Mouse (Mus musculus): ENCODE data around the gene Rab7. TPM values are rescaled to one million over a fixed set of nuclear protein-coding genes. Genes with fewer than 3 reads are reported as not detected.
A peak's percentile ranks its signal among the peaks of the same experiment; 100 is the strongest.

The Rab7 gene
- total RNA-seq (2021), result 100 to 1,000 TPM; 325 to 332 TPM

DNA sequence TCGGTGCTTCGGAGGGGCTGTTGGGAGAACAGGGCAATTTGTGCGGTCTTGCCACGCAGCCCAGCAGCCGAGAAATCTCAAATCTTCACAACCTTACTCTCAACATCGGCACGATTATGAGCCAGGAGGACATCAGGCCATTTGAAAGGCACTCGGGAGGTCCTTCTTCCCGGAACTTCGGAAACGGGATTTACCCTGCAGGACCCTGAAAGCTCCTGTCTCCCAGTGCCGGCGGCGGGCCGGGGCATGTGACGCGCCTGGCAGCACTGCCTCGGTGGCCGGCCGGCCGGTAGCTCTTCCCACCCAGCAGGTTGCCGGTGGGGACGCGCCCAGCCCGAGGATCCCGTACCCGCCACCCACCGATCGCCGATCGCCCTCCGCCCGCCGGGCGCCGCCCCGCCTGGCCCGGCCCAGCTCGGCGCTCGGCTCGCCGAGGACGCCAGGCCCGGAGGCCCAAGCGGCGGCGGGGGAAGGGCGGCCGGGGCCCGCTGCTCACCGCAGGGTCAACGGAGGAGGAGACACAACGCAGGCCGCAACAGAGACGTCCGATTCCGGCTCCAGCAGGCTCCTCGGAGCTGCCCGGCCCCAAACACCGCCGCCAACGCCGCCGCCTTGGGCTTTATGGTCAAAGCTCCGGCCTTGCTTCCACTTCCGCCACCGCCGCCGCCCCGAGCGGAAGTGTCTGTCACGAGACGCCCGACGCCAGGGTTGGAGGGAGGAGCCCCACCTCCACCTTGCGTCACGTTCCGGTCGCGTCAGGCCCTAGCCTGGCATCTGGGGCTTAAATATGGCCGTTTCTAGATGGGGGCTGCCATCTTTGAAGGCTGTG, at the start of gene Rab7:
Rab7 (minus strand) TSS at position 694 of the 829 bp plus-strand sequence.
- intact Hi-C loops (cut with DNase I), result no loop called here

DNA sequence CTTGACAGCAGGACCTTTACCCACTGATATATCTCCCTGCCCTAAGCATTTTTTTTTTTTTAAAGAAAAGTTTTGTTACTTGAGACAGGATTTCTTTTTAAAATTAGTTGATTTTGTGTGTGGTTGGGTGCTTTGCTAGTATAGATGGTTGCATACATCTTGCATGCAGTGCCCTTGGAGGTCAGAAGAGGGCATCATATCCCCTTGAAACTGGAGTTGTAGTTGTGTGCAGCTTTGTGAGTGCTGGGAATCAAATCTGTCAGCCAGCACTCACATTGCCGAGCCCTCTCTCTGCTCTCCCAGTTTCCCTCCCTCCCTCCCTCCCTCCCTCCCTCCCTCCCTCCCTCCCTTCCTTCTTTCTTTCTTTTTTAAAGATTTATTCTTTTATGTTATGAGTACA, 43.9 kb upstream of the Rab7 start:
- intact Hi-C loops (cut with DNase I), result loop anchor here (10.0 kb wide), 1 partner anchor 254 kb away; the partner anchor contains the start of genes Gm45140 and Isy1

More for the DNA sequence above, at the start of gene Rab7:
- peak; percentile 96 to 98 for DNase-seq (ENCODE audit: extremely low spot score in 1 of 2, low spot score in 2 of 2)

DNA sequence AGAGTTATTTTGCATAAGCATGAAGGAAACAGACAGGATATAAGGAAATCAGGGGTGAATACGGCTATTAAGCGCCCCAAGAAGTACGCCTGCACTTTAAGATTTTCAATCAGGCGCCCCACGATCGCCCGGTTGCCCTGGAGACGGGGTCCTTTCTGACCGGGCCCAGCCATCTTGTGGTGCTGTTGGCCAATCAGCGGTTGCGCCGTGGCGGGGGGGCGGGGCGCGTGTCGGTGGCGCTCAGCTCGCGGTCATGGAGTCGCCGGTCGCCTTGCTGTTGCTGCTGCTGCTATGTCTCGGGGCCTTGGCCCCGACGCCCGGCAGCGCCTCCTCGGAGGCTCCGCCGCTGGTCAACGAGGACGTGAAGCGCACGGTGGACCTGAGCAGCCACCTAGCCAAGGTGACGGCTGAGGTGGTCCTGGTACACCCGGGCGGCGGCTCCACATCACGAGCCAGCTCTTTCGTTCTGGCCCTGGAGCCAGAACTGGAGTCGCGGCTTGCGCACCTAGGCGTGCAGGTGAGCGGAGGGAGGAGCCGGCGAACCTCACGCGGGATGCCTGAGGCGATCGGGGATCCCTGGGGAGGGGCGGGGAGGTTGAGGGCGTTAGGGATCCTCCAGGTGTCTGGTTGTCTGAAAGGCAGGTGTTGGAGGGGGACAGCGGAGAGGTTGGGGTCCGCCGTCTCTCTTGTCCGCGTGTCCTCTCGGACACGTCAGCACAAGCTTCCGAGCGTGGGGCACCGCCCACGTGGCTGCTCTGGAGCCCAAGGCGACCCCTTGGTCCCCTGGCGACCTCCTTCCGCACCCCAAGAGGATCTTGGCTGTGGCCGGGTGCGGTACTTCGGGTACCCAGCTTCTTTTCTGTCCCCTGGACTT, 39.4 kb upstream of the Rab7 start, which contains the start of gene Rpn1:
Rpn1 (plus strand) TSS at position 205 of the 874 bp plus-strand sequence.
- intact Hi-C loops (cut with DNase I), result loop anchor here (10.0 kb wide), 1 partner anchor 250 kb away; the partner anchor contains the start of genes Gm45140 and Isy1
- DNase-seq (ENCODE audit: extremely low spot score in 1 of 2, low spot score in 2 of 2), result peak; percentile 96 to 98

More for the DNA sequence above, 43.9 kb upstream of the Rab7 start:
- DNase-seq (ENCODE audit: extremely low spot score in 1 of 2, low spot score in 2 of 2), result no peak

DNA sequence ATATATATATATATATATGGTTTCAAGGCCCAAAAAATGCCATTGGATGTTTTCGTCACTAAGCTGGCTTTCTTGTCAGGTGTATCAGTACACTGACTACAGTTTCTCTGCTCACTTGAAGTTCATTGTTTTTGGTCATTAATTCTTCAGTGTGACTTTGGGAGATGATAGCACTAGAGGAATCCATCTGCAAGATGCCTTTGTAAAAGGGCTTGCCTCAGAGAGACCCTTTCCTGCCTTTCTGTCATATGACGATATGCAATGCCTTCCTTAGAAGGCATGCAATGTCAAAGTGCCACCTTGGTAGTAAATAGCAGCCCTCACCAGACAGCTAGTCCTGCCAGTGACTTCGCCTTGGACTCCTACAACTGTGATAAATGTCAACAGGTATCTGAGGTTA, 38.6 kb upstream of the Rab7 start:
- DNase-seq (ENCODE audit: extremely low spot score in 1 of 2, low spot score in 2 of 2), result no peak
- intact Hi-C loops (cut with DNase I), result loop anchor here (10.0 kb wide), 1 partner anchor 249 kb away; the partner anchor contains the start of genes Gm45140 and Isy1

DNA sequence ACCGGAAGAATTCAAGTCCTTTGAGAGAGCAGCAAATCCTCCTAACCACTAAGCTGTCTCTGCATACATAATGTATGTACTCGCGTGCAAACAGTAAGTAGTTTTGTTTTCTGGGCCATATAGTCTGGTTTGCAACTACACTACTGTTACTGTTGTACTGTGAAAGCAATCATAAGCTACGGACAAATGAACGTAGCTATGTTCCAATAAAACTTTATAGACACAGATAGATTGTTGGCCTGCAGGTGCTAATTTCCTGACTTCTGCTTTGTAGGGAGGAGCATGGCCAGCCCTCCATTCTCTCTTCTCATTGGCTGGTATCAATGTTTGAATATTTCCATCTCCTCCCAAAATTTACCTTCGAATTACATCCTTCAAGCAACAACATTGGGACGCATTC, 38.0 kb upstream of the Rab7 start:
- intact Hi-C loops (cut with DNase I), result loop anchor here (10.0 kb wide), 1 partner anchor 248 kb away; the partner anchor contains the start of genes Gm45140 and Isy1
- no peak for DNase-seq (ENCODE audit: extremely low spot score in 1 of 2, low spot score in 2 of 2)

DNA sequence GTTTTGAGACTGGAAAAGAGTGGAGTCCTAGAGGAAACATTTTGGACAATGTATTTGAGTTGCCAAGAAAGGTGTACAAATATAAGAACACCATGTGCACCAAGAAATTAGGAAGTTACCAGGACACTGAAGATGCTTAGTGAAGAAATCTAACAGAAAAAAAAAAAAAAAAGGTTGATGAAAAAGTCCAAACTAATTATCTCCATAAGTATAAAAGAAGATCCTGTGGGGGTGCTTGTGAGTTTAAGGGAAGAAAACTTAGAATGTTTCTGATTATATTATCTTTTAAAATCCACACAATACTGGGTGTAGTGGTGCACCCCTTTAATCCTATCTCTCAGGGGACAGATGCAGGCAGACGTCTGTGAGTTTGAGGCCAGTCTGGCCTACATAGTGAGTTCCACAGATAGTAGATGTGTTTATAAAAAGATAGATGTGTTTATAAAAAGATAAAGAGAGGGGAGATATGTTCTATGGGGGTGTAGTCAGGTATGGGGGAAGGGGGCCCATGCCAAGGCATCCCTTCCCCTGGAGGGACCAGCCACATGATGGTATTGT, 31.0 kb upstream of the Rab7 start:
- intact Hi-C loops (cut with DNase I), result no loop called here
- no peak for DNase-seq (ENCODE audit: extremely low spot score in 1 of 2, low spot score in 2 of 2)

DNA sequence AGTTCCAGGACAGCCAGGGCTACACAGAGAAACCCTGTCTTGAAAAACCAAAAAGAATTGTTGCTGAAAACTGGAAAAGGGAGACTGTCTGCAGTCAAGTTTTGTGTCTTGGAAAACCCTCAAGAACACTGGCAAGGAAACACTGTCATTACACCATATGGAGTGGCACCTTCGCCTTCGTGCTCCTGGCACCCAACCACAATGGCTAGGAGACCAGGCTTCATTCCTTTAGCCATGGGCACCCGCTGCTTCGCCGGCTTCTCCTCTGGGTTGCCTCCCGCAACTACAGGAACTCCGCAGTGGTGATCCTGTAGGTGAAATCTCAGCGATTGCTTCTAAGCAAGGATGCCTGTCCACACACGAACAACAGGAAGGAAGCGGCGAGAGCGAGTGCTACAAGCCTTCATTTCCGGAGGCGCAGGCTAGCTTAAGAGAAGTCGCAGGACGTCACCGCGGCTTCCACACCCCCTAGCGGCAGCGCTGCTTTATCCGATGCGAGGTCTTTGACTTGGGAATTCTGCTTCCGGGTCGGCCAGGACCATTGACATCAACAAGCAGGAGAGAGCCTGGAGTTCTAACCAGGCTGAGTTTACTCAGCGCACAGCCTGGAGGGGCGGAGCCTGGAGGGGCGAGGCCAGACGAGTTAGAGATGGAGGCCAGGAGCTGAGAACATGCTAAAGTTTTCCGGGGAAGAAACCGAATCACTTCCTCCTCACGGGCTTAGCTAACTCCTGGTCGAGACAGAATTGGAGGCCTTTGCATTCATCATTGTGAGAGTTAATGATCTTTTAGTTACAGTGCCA, 29.9 kb upstream of the Rab7 start:
- intact Hi-C loops (cut with DNase I), result no loop called here
- peak; percentile 95 to 96 for DNase-seq (ENCODE audit: extremely low spot score in 1 of 2, low spot score in 2 of 2)

DNA sequence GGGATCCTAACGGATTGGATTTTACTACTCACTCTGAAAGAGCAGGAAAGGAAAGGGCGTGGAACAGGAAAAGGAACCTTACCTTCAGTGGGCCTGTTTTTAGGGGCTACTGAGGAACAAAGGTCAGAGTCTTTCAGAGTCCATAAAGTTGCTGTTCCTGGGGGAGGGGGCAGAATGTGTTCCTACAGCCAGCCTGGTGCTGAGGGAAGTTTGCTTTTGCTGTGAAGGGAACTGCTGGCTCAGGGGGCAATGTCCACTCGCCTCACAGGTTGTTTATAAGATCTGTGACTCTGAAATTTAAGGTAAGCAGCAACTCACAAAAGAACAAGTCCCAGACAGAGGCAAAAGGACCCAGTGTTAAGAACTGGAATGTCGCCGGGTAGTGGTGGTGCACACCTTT, 26.1 kb upstream of the Rab7 start:
- no peak for DNase-seq (ENCODE audit: extremely low spot score in 1 of 2, low spot score in 2 of 2)
- intact Hi-C loops (cut with DNase I), result no loop called here

DNA sequence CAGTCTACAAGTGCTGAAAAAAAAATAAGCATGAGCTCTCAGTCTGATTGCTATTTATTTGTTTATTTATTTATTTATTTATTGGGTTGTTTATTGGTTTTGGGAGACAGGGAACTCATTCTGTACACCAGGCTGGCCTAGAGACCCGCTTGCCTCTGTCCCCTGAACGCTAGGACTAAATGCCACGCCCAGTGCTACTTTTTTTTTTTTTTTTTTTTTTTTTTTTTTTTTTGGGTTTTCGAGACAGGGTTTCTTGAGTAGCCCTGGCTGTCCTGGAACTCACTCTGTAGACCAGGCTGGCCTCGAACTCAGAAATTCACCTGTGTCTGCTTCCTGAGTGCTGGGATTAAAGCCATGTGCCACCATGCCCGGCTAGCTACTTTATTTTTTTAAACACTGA, 25.4 kb upstream of the Rab7 start:
- intact Hi-C loops (cut with DNase I), result no loop called here
- no peak for DNase-seq (ENCODE audit: extremely low spot score in 1 of 2, low spot score in 2 of 2)

DNA sequence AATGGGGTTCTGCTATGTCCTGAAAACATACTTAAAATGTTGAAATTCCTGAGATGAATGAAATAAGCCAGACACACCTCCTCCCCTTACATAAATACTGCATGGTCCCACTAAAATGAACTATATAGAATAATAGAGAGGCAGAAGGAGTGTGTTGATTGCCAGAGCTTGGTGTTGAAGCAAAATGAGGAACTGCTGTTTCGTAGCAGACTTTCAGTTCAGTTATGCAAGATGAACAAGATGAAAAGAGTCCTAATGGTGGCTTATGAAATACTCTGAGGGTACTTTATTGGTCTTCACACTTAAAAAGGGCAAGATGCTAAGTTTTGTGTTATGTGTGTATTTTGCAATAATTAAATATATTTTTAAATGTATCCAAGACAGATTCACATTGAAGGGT, 23.7 kb upstream of the Rab7 start:
- intact Hi-C loops (cut with DNase I), result no loop called here
- DNase-seq (ENCODE audit: extremely low spot score in 1 of 2, low spot score in 2 of 2), result no peak

DNA sequence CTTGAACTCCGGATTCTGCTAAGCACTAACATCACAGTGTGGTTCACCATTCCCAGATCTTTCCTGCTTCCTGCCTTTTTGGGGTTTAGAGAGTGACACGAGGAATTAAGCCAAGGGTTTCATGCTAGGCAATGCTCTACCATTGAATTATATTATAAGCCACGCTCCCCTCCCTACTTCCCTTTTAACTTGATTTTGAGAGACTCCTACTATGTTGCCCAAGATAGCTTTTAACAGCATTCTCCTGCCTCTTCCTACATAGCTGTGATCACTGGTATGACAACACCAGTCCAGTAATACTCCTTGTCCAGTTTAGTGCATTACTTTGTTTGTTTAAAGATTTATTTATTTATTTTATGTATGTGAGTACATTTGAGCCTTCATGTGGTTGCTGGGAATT, 22.7 kb upstream of the Rab7 start:
- DNase-seq (ENCODE audit: extremely low spot score in 1 of 2, low spot score in 2 of 2), result no peak
- intact Hi-C loops (cut with DNase I), result no loop called here

DNA sequence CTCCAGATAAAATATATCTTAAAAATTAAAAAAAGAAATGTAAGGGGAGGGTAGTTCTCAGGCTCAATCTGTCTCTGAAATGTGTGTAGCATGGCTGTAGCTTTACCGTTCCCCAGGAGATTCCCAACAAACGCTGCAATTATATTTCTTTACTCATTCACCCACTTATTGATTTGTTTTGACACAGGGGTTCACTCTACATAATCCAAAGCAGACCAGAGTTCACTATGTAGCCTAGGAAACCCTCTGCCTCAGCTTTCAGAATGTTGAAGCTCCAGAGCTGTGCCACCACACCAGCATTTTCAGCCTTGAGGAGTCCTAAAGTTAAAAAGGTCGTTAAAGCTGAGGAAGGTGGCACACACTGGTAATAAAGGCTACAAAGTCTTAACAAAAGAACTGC, 20.9 kb upstream of the Rab7 start:
- no peak for DNase-seq (ENCODE audit: extremely low spot score in 1 of 2, low spot score in 2 of 2)
- intact Hi-C loops (cut with DNase I), result no loop called here

DNA sequence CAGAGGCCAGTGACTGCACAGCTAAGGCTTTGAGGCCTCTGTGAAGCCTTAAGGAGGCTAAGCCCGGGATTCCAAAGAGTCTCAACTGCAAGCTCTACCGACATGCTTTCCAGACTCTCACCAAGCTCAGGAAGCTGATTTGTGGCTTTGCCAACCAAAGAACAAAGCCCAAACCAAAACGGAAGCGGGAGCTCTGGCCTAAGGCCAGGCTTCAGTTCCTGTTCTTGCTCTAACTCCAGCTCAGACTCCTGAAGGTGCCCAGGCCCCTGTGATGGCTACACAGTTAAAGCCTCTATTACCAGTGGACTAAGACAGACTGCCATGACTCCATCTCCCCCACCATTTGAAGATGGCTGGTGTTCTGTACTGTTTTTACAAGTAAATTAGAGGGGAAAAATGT, 20.0 kb upstream of the Rab7 start:
- DNase-seq (ENCODE audit: extremely low spot score in 1 of 2, low spot score in 2 of 2), result peak; percentile 19 to 79
- intact Hi-C loops (cut with DNase I), result no loop called here

DNA sequence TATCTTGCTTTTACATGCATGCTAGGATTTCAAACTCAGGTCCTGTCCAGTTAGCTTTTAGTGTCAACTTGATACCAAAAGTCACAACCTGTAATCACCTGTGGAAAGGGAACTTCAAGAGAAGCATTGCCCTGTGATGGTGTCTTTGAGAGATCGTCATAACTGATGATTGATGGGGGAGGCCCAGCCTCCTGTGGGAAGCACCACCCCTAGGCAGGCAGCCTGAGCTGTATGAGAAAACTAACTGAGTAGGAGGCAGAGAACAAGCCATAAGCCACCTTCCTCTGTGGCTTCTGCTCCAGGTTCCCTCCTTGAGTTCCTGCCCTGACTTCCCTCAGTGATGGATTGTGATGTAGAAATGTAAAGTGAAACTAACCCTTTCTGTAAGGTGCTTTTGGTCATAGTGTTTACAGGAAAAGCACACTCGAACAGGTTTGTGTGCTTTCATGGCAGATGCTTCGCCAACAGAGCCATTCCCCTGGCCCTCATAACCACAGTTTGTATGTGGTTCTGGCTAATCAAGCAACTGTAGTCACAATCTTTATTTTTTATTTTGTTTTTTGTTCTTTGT, 19.1 kb upstream of the Rab7 start:
- intact Hi-C loops (cut with DNase I), result no loop called here
- DNase-seq (ENCODE audit: extremely low spot score in 1 of 2, low spot score in 2 of 2), result no peak

DNA sequence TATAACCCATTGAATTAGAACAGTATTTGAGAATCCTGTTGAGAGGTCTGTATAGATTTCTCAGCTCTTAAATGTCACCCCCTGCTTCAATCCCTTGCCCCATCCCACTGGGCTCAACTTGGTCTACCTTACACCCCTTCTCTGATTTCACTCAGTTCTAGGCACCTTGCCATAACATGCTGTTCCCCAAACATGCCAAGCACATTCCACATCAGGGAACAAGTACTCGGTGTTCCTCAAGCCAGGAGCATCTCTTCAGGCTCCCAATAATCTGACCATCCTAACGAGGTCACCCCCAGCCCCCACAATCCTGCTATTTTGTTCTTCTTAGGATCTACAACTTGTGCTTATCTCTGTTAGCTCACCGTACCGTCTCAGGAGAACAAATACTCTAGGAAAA, 17.3 kb upstream of the Rab7 start:
- no peak for DNase-seq (ENCODE audit: extremely low spot score in 1 of 2, low spot score in 2 of 2)
- intact Hi-C loops (cut with DNase I), result no loop called here

DNA sequence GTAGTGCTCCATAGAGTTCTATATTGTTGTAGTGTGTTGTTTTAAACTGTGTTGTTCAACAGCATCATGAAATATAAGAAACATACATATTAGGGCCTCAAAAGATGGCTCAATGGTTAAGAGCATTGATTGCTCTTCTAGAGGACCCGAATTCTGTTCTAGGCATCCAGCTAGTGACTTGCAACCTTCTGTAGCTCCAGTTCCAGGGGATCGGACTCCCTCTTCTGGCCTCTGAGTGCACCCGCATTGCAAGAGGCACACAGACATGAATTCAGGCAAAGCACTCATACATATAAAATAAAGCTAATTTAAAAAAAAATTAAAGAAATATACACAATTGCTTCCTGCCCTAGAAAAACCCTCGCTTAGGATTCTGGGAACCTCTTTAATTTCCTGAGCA, 16.3 kb upstream of the Rab7 start:
- intact Hi-C loops (cut with DNase I), result no loop called here
- DNase-seq (ENCODE audit: extremely low spot score in 1 of 2, low spot score in 2 of 2), result no peak

DNA sequence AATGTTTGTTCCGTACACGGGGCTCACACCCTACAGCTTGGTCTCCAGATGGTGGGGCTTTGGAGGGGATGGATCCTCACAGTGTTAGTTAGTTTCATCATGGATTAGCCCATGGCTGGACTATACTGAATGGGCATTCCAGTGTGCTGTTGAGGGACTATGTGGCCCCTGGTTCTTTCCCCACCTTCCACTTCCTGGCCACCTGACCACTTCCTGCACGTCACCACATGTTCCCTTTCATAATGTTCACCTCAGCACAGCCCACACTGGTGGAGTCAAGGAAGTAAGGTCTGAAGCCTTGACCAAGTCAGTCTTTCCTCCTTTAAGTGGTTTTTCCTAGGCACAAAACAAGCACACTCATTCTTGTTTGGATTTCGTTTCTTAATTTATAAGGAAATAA, 15.5 kb upstream of the Rab7 start:
- intact Hi-C loops (cut with DNase I), result no loop called here

DNA sequence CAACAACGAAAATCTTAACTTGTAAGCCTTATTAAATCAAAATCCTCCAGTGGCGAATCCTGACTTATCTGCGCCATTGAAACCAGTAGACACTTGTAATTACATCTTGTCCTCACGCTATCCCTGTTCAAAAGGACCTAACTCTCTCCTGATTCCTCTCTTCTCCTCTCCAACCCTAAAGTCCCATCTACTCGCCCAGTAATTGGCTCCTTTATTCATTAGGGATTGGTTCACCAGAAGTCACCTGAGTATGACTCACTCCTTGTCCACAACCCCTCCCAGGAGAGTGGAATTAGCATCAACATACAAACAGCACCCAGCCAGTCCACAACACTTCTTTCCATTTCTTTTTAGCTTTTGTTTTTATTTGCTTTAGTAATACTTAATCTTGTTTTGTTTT, 14.8 kb upstream of the Rab7 start:
- intact Hi-C loops (cut with DNase I), result no loop called here
- no peak for DNase-seq (ENCODE audit: extremely low spot score in 1 of 2, low spot score in 2 of 2)

More for the DNA sequence above, 15.5 kb upstream of the Rab7 start:
- no peak for DNase-seq (ENCODE audit: extremely low spot score in 1 of 2, low spot score in 2 of 2)
